Mouse (Mus musculus): ENCODE measurements around the gene Rpl12.
"Not testable (repeated sequence)": the region's sequence is repeated elsewhere in the genome, so short reads cannot be mapped to it uniquely, and the experiment has no call there.

The Rpl12 gene

DNA sequence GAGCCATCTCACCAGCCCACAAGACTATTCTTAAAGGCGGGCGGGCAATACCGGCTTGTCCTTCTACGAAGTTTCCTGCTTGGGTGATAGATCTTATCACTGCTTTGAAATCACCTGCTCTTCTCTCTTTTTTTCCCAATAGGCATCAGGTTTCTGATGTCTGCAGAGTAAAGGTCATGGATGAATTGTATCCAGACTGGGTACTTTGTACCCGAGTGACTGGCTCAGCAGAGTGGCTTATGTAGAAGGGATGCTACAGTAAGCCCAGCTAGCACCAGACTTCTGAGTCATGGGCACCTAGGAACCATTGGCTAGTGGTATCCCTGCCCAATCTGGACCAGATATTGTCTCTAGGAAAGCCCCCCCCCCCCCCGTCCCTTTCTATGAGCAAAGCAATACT, 22.3 kb downstream of the Rpl12 start:
- DNase-seq, result no peak

DNA sequence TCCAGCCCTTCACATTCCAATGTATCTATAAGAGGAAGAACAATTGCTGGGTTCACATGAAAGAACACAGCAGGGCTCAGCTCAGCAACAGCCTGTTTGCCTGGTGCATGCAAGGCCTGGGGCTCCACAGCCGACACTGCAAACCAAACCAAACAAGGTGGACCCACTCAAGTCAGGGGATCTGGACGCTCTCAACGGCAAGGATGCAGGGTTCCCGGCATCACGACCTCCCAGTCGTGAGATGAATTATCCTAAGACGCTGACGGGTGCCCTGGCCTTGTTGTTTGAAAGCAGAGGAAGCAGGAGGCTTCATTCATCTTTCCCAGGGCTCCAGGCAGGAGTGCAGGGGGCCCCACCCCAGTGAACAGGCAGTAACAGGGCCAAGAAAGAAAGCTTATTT, 24.5 kb downstream of the Rpl12 start:
- DNase-seq, result no peak

DNA sequence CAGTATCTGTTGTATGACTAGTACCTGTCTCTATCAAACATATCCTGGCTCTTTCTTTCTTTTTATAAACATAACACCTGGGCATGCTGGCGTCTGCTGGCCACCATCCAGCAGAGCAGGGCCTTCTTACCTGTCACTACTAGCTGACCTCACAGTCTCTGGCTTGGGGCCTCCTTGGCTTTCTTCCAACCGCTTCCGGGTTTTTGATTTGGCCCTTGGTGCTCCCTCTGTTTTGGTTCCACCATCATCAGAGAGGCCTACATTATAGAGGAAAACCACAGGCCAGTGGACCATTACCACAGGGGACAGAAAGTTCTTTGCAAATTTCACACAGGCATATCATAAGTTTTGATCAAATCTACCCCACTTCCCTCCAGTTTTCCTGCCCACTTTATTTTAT, 28.0 kb downstream of the Rpl12 start:
- no peak for DNase-seq

DNA sequence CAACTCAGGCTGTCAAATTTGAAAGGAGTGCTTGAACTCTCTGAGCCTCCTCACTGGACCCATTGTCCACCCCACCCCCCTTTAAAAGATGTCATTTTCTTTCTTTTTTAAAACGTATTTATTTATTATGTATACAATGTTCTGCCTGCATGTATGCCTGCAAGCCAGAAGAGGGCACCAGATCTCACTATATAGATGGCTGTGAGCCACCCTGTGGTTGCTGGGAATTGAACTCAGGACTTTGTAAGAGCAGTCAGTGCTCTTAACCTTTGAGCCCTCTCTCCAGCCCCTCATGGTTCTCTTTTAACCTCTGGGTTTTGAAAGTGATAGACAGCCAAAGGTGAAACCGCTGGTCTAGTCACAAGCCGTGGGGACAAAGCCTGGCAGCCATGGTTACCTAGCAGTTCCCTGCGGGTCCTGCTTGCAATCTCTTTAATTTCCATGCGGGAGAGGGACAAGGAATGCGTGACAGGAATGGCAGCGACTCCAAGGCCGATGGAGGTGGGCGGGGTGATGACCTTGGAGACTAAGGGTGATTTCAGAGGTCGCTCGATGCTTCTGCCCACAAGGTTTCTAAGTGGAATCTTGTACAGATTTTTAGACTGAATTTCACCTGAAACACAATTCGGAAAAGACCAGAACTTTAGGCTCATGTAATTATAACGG, 28.9 kb downstream of the Rpl12 start:
- DNase-seq, result no peak

- no peak for DNase-seq
Observed at GRCm38 (mm10) chr2:32992130-32992529, 30.8 kb downstream of the Rpl12 start.

- no peak for DNase-seq
Observed at GRCm38 (mm10) chr2:32997081-32997480, 35.7 kb downstream of the Rpl12 start.

GRCm38 (mm10) chr2:32997792-32998191, 36.4 kb downstream of the Rpl12 start:
- DNase-seq, result no peak

DNA sequence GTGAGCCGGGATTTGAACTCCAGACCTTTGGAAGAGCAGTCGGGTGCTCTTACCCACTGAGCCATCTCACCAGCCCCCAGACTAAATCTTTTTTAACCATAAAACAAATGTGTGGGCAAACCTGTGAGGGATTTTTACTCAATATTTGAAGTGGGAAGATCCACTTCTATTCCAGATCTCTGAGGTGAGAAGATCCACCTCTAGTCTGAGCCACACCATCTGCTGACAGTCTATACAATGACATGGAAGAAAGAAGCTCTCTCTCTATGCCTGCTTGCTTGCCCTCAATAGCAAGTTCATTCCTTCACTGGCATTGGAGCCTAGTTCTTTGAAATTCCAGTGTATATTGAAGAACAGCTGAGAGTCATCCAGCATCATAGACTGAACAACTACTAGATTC, 38.4 kb downstream of the Rpl12 start:
- no peak for DNase-seq

GRCm38 (mm10) chr2:33002144-33002543, 40.8 kb downstream of the Rpl12 start:
- DNase-seq, result no peak

GRCm38 (mm10) chr2:33005041-33005440, 43.7 kb downstream of the Rpl12 start:
- no peak for DNase-seq

GRCm38 (mm10) chr2:33009055-33009454, 47.7 kb downstream of the Rpl12 start:
- not testable (repeated sequence) for DNase-seq

DNA sequence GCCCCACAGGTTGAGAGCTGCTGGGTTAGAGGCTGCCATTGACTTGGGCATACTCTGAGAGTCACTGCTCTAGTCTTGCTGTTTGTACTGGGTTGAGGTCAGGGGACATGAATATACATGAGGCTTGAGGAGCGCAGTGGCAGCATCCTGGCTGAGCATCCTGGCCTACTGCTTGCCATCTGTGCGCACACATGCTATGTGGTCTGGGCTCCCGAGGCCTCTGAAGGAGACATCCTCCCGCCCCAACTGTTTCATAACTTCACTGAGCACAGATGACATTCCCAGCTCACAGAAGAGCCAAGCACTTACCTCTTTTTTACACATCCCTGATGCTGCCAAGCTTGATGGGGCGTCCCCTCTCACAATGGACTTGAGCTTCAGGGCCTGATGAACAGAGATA, 53.5 kb downstream of the Rpl12 start:
- no peak for DNase-seq
